In the genomic region with DNA sequence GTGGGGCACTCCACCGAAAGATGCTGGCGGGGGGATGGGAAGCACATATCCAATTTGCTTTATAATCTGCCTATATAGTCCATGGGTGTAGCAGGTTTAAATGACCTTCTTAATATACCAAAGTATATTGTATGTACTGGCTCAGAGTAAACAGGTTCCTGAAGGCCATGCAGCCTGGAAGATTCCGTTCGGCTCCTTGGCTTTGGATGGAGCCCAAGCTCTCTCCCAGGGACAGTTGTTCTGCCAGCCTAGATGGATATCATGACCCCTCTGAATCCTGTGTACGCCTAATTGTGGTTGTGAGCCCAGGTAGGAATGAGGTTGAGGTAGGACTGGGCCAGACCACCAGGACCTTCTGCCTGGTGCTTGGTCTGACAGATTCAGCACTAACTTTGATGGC, we compare ENCODE assay signal across 16 mouse cellular contexts. TPM values are rescaled to one million over a fixed set of nuclear protein-coding genes. Genes with fewer than 3 reads are reported as not detected.
"Had no signal": no experiment of that assay in that cellular context is flagged by ENCODE, and none has a peak within 500 bp of the region (broad histone marks: within the 10 kb centered on the region; RNA-seq: fewer than 3 reads in every experiment).

No protein-coding gene starts in this region.

- H3K27ac ChIP-seq: kidney, embryonic 15.5 days; limb, embryonic 13.5 days; liver, embryonic 14.5 days; midbrain, embryonic 12.5 days; neural tube, embryonic 15.5 days; stomach, embryonic 15.5 days had no signal

- H3K9ac ChIP-seq: kidney, embryonic 15.5 days; limb, embryonic 13.5 days; liver, embryonic 14.5 days; midbrain, embryonic 12.5 days; neural tube, embryonic 15.5 days; stomach, embryonic 15.5 days had no signal

- DNase-seq: kidney, adult 11 months; kidney, postnatal 14 days; layer of hippocampus, adult 9-11 months; layer of hippocampus, postnatal 36 days; left cerebral cortex, postnatal 4 days; lung, adult 18-20 months; right cerebral cortex, postnatal 14 days; thymus, adult 2 months; thymus, postnatal 25 days had no signal

- H3K4me2 ChIP-seq: kidney, embryonic 15.5 days; limb, embryonic 13.5 days; midbrain, embryonic 12.5 days; neural tube, embryonic 15.5 days; stomach, embryonic 15.5 days had no signal

- H3K27me3 ChIP-seq: kidney, embryonic 15.5 days; limb, embryonic 13.5 days; neural tube, embryonic 15.5 days; stomach, embryonic 15.5 days had no signal

- H3K9me3 ChIP-seq: kidney, embryonic 15.5 days; limb, embryonic 13.5 days; midbrain, embryonic 12.5 days; neural tube, embryonic 15.5 days; stomach, embryonic 15.5 days had no signal

- H3K4me3 ChIP-seq: kidney, embryonic 15.5 days; limb, embryonic 13.5 days; midbrain, embryonic 12.5 days; neural tube, embryonic 15.5 days; stomach, embryonic 15.5 days had no signal

RNA-seq across cellular contexts. Expression of a gene that starts 43.9 kb away (rescaled TPM):
- total RNA-seq: megakaryocyte-erythroid progenitor cell, adult 5-6 weeks had no signal
